Mouse (Mus musculus): ENCODE measurements around the gene Ywhaq. TPM values are rescaled to one million over a fixed set of nuclear protein-coding genes. Genes with fewer than 3 reads are reported as not detected.
A peak's percentile ranks its signal among the peaks of the same experiment; 100 is the strongest.

The Ywhaq gene
- 100 and 101 TPM in 2 replicates for polyA plus RNA-seq (2012; rRNA removed)

DNA sequence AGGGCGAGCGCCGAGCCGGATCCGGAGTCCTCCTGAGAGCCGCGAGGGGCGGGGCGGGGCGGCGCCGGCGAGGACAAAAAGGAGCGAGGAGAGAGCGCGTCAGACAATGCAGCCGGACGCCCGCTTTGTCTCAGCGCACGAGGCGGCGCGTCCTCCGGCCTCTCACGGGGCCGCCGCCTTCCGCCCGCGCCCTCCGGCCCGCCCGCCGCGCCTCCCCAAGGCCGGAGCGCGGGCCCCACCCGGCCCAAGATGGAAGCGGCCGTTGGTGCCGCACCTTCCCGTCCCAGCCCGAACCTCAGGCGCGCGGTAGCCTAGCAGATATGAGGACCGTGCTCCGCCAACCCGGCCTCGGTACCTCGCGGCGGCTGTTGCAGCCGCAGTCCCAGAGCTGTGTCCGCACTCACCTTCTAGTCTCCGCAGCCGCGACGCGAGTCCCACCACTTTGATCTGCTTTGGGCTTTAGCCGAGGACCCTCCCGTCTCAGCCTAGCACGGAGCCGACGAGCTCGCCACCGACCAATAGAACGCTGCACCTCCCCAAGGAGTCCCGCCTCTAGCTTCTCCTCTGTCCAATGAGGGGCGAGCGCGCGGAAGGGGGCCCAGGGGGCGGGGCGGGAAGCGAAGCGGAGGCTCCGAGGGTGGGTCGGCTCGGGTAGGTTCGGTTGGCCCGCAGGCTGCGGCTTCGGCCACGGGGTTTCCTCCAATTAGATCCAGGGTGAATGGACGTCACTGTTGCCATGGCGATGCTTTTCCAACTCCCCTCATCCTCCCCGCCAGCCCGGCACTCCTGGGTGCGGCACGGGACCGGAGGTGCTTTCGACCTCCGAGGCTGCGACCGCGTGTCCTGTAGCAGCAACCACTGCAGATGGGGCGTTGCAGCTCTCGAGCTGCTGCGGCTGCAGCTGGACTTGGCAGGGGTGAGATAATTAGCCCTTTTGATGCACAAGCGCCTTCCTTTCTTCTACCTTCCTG, at the start of gene Ywhaq:
Gene Ywhaq (minus strand): TSS at position 538 of the 971 bp plus-strand sequence.
- TF ChIP-seq CTCF (IDR thresholded peaks at IDR 0.05; ENCODE audit: control insufficient read depth, insufficient read depth, insufficient replicate concordance, low read depth, low read length): no peak
- peak; percentile 97 for TF ChIP-seq POLR2A (IDR thresholded peaks at IDR 0.05; ENCODE audit: control insufficient read depth, low read depth, low read length)
- Histone ChIP-seq H3K27ac (ENCODE audit: control insufficient read depth, insufficient read depth, low read depth, low read length) (peak within 1 kb of the TSS; percentile 99), H3K4me1 (ENCODE audit: control insufficient read depth, insufficient read depth, low read length) (peaks cover 4% of the 10 kb centered on the region), H3K36me3 (ENCODE audit: control insufficient read depth, insufficient read depth, low read length) (no peaks in the 10 kb centered on the region; the same call in 1 of the 2 replicates), H3K4me3 (ENCODE audit: control insufficient read depth, low read depth, low read length) (peak within 1 kb of the TSS; percentile 95), H3K27me3 (ENCODE audit: control insufficient read depth, insufficient read depth, low read length) (no peaks in the 10 kb centered on the region)

DNA sequence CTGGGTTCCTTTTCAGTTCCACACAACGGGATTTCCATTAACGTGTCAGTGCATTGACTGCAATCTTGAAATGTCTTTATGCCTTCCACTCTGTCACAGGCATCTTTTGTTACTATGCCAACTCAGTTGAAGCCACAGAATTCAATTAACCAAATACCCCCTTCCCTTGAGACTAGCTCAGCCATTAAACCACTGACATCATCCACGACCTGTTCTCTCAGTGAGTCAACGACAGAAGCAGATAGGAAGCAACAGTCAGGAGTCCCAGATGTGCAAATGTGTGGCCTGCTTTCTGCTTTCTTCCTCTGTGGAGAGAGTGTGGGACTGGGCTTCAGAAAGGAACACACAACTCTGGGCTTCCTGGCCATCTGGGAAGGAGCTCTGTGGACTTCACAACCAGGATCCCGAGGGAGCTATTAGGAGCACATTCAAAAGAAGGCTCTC, 46.0 kb upstream of the Ywhaq start:
- Histone ChIP-seq H3K27me3 (ENCODE audit: control insufficient read depth, insufficient read depth, low read length) (no peaks in the 10 kb centered on the region), H3K27ac (ENCODE audit: control insufficient read depth, insufficient read depth, low read depth, low read length) (no peak overlapping the region), H3K4me1 (ENCODE audit: control insufficient read depth, insufficient read depth, low read length) (no peaks in the 10 kb centered on the region), H3K4me3 (ENCODE audit: control insufficient read depth, low read depth, low read length) (no peak overlapping the region), H3K36me3 (ENCODE audit: control insufficient read depth, insufficient read depth, low read length) (no peaks in the 10 kb centered on the region)
- TF ChIP-seq POLR2A (IDR thresholded peaks at IDR 0.05; ENCODE audit: control insufficient read depth, low read depth, low read length) (no peak), CTCF (IDR thresholded peaks at IDR 0.05; ENCODE audit: control insufficient read depth, insufficient read depth, insufficient replicate concordance, low read depth, low read length) (no peak)

- H3K27me3 ChIP-seq (ENCODE audit: control insufficient read depth, insufficient read depth, low read length): no peaks in the 10 kb centered on the region
- TF ChIP-seq CTCF (IDR thresholded peaks at IDR 0.05; ENCODE audit: control insufficient read depth, insufficient read depth, insufficient replicate concordance, low read depth, low read length) (no peak), POLR2A (IDR thresholded peaks at IDR 0.05; ENCODE audit: control insufficient read depth, low read depth, low read length) (no peak)
- H3K4me1 ChIP-seq (ENCODE audit: control insufficient read depth, insufficient read depth, low read length): no peaks in the 10 kb centered on the region
- H3K4me3 ChIP-seq (ENCODE audit: control insufficient read depth, low read depth, low read length): no peak overlapping the region
- no peaks in the 10 kb centered on the region for H3K36me3 ChIP-seq (ENCODE audit: control insufficient read depth, insufficient read depth, low read length)
- H3K27ac ChIP-seq (ENCODE audit: control insufficient read depth, insufficient read depth, low read depth, low read length): no peak overlapping the region
Observed at GRCm38 (mm10) chr12:21462658-21463057, 45.2 kb upstream of the Ywhaq start.

- H3K36me3 ChIP-seq (ENCODE audit: control insufficient read depth, insufficient read depth, low read length): no peaks in the 10 kb centered on the region
- H3K27ac ChIP-seq (ENCODE audit: control insufficient read depth, insufficient read depth, low read depth, low read length): no peak overlapping the region
- no peak overlapping the region for H3K4me3 ChIP-seq (ENCODE audit: control insufficient read depth, low read depth, low read length)
- no peaks in the 10 kb centered on the region for H3K27me3 ChIP-seq (ENCODE audit: control insufficient read depth, insufficient read depth, low read length)
- H3K4me1 ChIP-seq (ENCODE audit: control insufficient read depth, insufficient read depth, low read length): no peaks in the 10 kb centered on the region
- TF ChIP-seq POLR2A (IDR thresholded peaks at IDR 0.05; ENCODE audit: control insufficient read depth, low read depth, low read length) (no peak), CTCF (IDR thresholded peaks at IDR 0.05; ENCODE audit: control insufficient read depth, insufficient read depth, insufficient replicate concordance, low read depth, low read length) (no peak)
Observed at GRCm38 (mm10) chr12:21459681-21460080, 42.2 kb upstream of the Ywhaq start.

GRCm38 (mm10) chr12:21456021-21456420, 38.6 kb upstream of the Ywhaq start:
- no peak overlapping the region for H3K4me3 ChIP-seq (ENCODE audit: control insufficient read depth, low read depth, low read length)

GRCm38 (mm10) chr12:21451752-21452151, 34.3 kb upstream of the Ywhaq start:
- no peak overlapping the region for H3K4me3 ChIP-seq (ENCODE audit: control insufficient read depth, low read depth, low read length)
- H3K36me3 ChIP-seq (ENCODE audit: control insufficient read depth, insufficient read depth, low read length): no peaks in the 10 kb centered on the region
- no peak overlapping the region for H3K27ac ChIP-seq (ENCODE audit: control insufficient read depth, insufficient read depth, low read depth, low read length)
- no peaks in the 10 kb centered on the region for H3K4me1 ChIP-seq (ENCODE audit: control insufficient read depth, insufficient read depth, low read length)
- TF ChIP-seq POLR2A (IDR thresholded peaks at IDR 0.05; ENCODE audit: control insufficient read depth, low read depth, low read length) (no peak), CTCF (IDR thresholded peaks at IDR 0.05; ENCODE audit: control insufficient read depth, insufficient read depth, insufficient replicate concordance, low read depth, low read length) (no peak)
- no peaks in the 10 kb centered on the region for H3K27me3 ChIP-seq (ENCODE audit: control insufficient read depth, insufficient read depth, low read length)

More at GRCm38 (mm10) chr12:21456021-21456420, 38.6 kb upstream of the Ywhaq start:
- no peak overlapping the region for H3K27ac ChIP-seq (ENCODE audit: control insufficient read depth, insufficient read depth, low read depth, low read length)
- TF ChIP-seq POLR2A (IDR thresholded peaks at IDR 0.05; ENCODE audit: control insufficient read depth, low read depth, low read length) (no peak), CTCF (IDR thresholded peaks at IDR 0.05; ENCODE audit: control insufficient read depth, insufficient read depth, insufficient replicate concordance, low read depth, low read length) (no peak)
- no peaks in the 10 kb centered on the region for H3K36me3 ChIP-seq (ENCODE audit: control insufficient read depth, insufficient read depth, low read length)
- H3K27me3 ChIP-seq (ENCODE audit: control insufficient read depth, insufficient read depth, low read length): no peaks in the 10 kb centered on the region
- no peaks in the 10 kb centered on the region for H3K4me1 ChIP-seq (ENCODE audit: control insufficient read depth, insufficient read depth, low read length)

- TF ChIP-seq CTCF (IDR thresholded peaks at IDR 0.05; ENCODE audit: control insufficient read depth, insufficient read depth, insufficient replicate concordance, low read depth, low read length) (no peak), POLR2A (IDR thresholded peaks at IDR 0.05; ENCODE audit: control insufficient read depth, low read depth, low read length) (no peak)
- Histone ChIP-seq H3K27ac (ENCODE audit: control insufficient read depth, insufficient read depth, low read depth, low read length) (no peak overlapping the region), H3K36me3 (ENCODE audit: control insufficient read depth, insufficient read depth, low read length) (no peaks in the 10 kb centered on the region), H3K4me3 (ENCODE audit: control insufficient read depth, low read depth, low read length) (no peak overlapping the region), H3K4me1 (ENCODE audit: control insufficient read depth, insufficient read depth, low read length) (no peaks in the 10 kb centered on the region), H3K27me3 (ENCODE audit: control insufficient read depth, insufficient read depth, low read length) (no peaks in the 10 kb centered on the region)
Observed at GRCm38 (mm10) chr12:21451351-21451750, 33.9 kb upstream of the Ywhaq start.

All from testis, adult 2 months (tissue).